Mouse (Mus musculus): Measurements from ENCODE around the gene Trp53rkb. TPM values are rescaled to one million over a fixed set of nuclear protein-coding genes. Genes with fewer than 3 reads are reported as not detected.

The Trp53rkb gene
- polyA plus RNA-seq, 2 experiments, result 2.4 to 3.3 TPM

DNA sequence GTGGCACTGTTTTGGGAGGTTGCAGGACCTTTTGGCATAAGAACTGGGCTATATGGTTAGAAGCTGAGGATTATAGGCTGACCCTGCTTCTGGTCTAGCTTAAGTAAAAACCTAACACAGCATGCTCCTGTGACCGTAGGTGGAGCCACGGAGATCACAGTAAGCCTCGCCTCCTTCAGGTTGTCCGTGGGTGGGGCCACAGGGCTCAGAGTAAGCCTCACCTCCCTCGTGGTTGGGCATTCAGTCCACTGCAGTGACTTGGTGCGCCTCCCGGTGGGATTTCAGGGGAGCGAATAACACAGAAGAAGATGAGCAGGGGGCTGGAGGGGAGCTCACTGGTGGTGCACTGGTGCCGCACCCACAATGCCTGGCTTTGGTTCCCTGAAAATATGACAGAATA lies 24.7 kb upstream of the Trp53rkb start:
- no peak overlapping the region for H3K4me3 ChIP-seq (ENCODE audit: insufficient read depth in 1 of 2, low read depth in 2 of 2, low read length in 2 of 2)
- no peaks in the 10 kb centered on the region for H3K36me3 ChIP-seq (replicated peaks; ENCODE audit: control insufficient read depth, insufficient read depth, low read depth)
- H3K27me3 ChIP-seq (ENCODE audit: control insufficient read depth, insufficient read depth, low read length), result no peaks in the 10 kb centered on the region
- H3K4me1 ChIP-seq (replicated peaks; ENCODE audit: control insufficient read depth in 2 of 2, insufficient read depth in 2 of 2, low read length in 1 of 2), result no peaks in the 10 kb centered on the region
- no peak overlapping the region for H3K9ac ChIP-seq (replicated peaks)
- DNase-seq (ENCODE audit: low read depth in 3 of 3, low spot score in 3 of 3), result no peak
- no peaks in the 10 kb centered on the region for H3K9me3 ChIP-seq (ENCODE audit: control insufficient read depth, low read length)
- H3K4me2 ChIP-seq (ENCODE audit: low read depth), result no peak overlapping the region
- ATAC-seq (ENCODE audit: insufficient read depth), result no peak
- 63% methylated on average over 9 of the region's 9 CpGs for WGBS (ENCODE audit: insufficient replicate concordance)
- TF ChIP-seq CTCF (IDR thresholded peaks at IDR 0.05; ENCODE audit: low read depth) (no peak), EP300 (IDR thresholded peaks at IDR 0.05; ENCODE audit: low read depth) (no peak)
- H3K27ac ChIP-seq, result no peak overlapping the region

DNA sequence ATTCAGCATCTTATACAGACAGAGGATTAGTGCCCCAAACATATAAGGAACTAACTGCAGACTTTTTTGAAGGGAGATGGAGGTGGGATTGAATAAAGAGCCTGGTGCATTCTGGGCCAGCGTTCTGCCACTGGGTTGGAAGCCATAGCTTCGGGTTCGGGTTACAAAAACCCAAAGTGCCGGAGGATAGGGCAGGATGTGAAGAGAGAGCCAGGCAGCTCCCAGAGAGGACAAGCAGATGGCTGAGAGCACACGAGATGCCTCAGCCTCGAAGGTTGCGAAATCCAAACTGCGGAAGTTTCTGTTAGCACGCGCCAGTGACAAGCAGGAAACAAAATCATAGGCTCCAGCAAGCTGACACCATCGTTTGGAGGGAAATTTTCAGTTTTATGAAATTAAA lies 20.9 kb upstream of the Trp53rkb start:
- Histone ChIP-seq H3K27ac (no peak overlapping the region), H3K9ac (replicated peaks) (no peak overlapping the region), H3K4me2 (ENCODE audit: low read depth) (no peak overlapping the region), H3K27me3 (ENCODE audit: control insufficient read depth, insufficient read depth, low read length) (no peaks in the 10 kb centered on the region), H3K36me3 (replicated peaks; ENCODE audit: control insufficient read depth, insufficient read depth, low read depth) (no peaks in the 10 kb centered on the region), H3K4me1 (replicated peaks; ENCODE audit: control insufficient read depth in 2 of 2, insufficient read depth in 2 of 2, low read length in 1 of 2) (no peaks in the 10 kb centered on the region), H3K9me3 (ENCODE audit: control insufficient read depth, low read length) (no peaks in the 10 kb centered on the region), H3K4me3 (ENCODE audit: insufficient read depth in 1 of 2, low read depth in 2 of 2, low read length in 2 of 2) (no peak overlapping the region)
- ATAC-seq (ENCODE audit: insufficient read depth), result no peak
- no peak for TF ChIP-seq CTCF (IDR thresholded peaks at IDR 0.05; ENCODE audit: low read depth)
- TF ChIP-seq EP300 (IDR thresholded peaks at IDR 0.05; ENCODE audit: low read depth), result no peak
- WGBS (ENCODE audit: insufficient replicate concordance), result 16% methylated on average over 11 of the region's 11 CpGs
- no peak for DNase-seq (ENCODE audit: low read depth in 3 of 3, low spot score in 3 of 3)

DNA sequence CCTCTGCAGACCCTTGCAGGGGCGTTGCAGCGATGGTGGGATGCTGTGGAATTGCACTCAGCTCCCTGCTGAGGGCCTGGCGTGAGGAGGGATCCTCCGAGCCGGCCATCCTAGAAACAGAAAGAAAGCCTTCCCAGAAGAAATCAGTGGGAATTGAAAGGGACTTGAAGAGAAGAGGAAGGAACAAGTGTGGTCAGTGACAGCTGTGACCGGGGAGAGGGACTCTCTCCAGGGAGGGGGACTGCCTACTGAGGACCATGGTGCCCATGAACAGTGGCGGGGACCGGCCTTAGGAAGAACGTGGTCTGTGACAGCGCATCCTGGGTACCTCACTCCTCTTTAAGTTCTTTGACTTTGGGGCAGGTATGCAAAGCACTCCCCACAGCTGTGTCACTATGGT lies 18.7 kb upstream of the Trp53rkb start:
- H3K27me3 ChIP-seq (ENCODE audit: control insufficient read depth, insufficient read depth, low read length), result no peaks in the 10 kb centered on the region
- no peaks in the 10 kb centered on the region for H3K4me1 ChIP-seq (replicated peaks; ENCODE audit: control insufficient read depth in 2 of 2, insufficient read depth in 2 of 2, low read length in 1 of 2)
- TF ChIP-seq CTCF (IDR thresholded peaks at IDR 0.05; ENCODE audit: low read depth) (no peak), EP300 (IDR thresholded peaks at IDR 0.05; ENCODE audit: low read depth) (no peak)
- H3K36me3 ChIP-seq (replicated peaks; ENCODE audit: control insufficient read depth, insufficient read depth, low read depth), result no peaks in the 10 kb centered on the region
- no peak overlapping the region for H3K4me3 ChIP-seq (ENCODE audit: insufficient read depth in 1 of 2, low read depth in 2 of 2, low read length in 2 of 2)
- DNase-seq (ENCODE audit: low read depth in 3 of 3, low spot score in 3 of 3) (no peak), ATAC-seq (ENCODE audit: insufficient read depth) (no peak)
- WGBS (ENCODE audit: insufficient replicate concordance), result 59% methylated on average over 10 of the region's 10 CpGs
- no peak overlapping the region for H3K4me2 ChIP-seq (ENCODE audit: low read depth)
- H3K9ac ChIP-seq (replicated peaks), result no peak overlapping the region
- H3K9me3 ChIP-seq (ENCODE audit: control insufficient read depth, low read length), result no peaks in the 10 kb centered on the region
- no peak overlapping the region for H3K27ac ChIP-seq

DNA sequence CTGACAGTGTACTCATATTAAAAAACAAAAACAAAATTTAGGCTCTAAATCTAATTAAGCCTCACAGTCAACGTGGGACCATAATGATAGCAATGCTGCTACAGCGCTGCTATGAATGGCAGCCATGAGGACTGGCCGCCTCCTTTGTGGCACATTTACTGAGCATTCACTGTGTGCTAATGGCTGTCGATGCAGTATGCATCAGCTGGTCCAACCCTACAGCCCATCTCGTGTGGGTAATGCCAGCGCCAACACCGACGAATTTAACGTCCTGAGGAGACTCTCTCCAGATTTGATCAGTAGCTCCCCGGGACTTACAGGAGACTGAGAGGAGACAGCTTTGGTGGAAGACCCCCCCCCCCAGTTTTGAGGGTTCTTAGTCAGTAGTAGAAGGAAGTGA lies 18.1 kb upstream of the Trp53rkb start:
- no peak for ATAC-seq (ENCODE audit: insufficient read depth)
- no peak for DNase-seq (ENCODE audit: low read depth in 3 of 3, low spot score in 3 of 3)
- TF ChIP-seq CTCF (IDR thresholded peaks at IDR 0.05; ENCODE audit: low read depth) (no peak), EP300 (IDR thresholded peaks at IDR 0.05; ENCODE audit: low read depth) (no peak)

DNA sequence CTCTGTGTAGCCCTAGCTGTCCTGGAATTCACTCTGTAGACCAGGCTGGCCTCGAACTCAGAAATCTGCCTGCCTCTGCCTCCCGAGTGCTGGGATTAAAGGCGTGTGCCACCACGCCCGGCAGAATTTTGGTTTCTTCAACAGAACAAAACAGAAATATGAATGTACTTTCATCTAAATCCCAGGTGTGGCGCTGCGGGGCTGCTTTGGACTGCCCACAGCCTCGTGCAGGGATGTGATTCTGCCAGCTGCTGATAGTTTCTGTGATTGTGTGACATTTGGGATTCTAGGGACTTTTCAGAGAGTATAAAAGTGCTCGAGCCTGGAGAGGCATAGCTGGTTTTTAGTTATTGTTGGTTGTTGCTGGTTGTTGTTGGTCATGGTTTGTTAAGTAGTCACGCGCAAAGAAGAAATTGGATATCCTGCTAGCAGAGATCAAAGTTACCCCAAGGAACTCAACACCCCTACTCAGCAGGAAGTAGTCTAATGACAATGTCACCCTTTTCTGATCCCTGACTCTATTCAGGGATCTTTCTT lies 16.9 kb upstream of the Trp53rkb start:
- DNase-seq (ENCODE audit: low read depth in 3 of 3, low spot score in 3 of 3), result no peak
- WGBS (ENCODE audit: insufficient replicate concordance), result 60% methylated on average over 11 of the region's 11 CpGs
- no peak overlapping the region for H3K9ac ChIP-seq (replicated peaks)

More for the DNA sequence above, 18.1 kb upstream of the Trp53rkb start:
- Histone ChIP-seq H3K4me3 (ENCODE audit: insufficient read depth in 1 of 2, low read depth in 2 of 2, low read length in 2 of 2) (no peak overlapping the region), H3K27ac (no peak overlapping the region), H3K36me3 (replicated peaks; ENCODE audit: control insufficient read depth, insufficient read depth, low read depth) (no peaks in the 10 kb centered on the region), H3K9ac (replicated peaks) (no peak overlapping the region), H3K27me3 (ENCODE audit: control insufficient read depth, insufficient read depth, low read length) (no peaks in the 10 kb centered on the region), H3K4me2 (ENCODE audit: low read depth) (no peak overlapping the region), H3K9me3 (ENCODE audit: control insufficient read depth, low read length) (no peaks in the 10 kb centered on the region), H3K4me1 (replicated peaks; ENCODE audit: control insufficient read depth in 2 of 2, insufficient read depth in 2 of 2, low read length in 1 of 2) (no peaks in the 10 kb centered on the region)
- WGBS (ENCODE audit: insufficient replicate concordance), result 64% methylated on average over 10 of the region's 10 CpGs

More for the DNA sequence above, 16.9 kb upstream of the Trp53rkb start:
- ATAC-seq (ENCODE audit: insufficient read depth), result no peak
- Histone ChIP-seq H3K4me3 (ENCODE audit: insufficient read depth in 1 of 2, low read depth in 2 of 2, low read length in 2 of 2) (no peak overlapping the region), H3K4me1 (replicated peaks; ENCODE audit: control insufficient read depth in 2 of 2, insufficient read depth in 2 of 2, low read length in 1 of 2) (no peaks in the 10 kb centered on the region), H3K4me2 (ENCODE audit: low read depth) (no peak overlapping the region), H3K27ac (no peak overlapping the region), H3K36me3 (replicated peaks; ENCODE audit: control insufficient read depth, insufficient read depth, low read depth) (no peaks in the 10 kb centered on the region), H3K27me3 (ENCODE audit: control insufficient read depth, insufficient read depth, low read length) (no peaks in the 10 kb centered on the region), H3K9me3 (ENCODE audit: control insufficient read depth, low read length) (no peaks in the 10 kb centered on the region)
- TF ChIP-seq CTCF (IDR thresholded peaks at IDR 0.05; ENCODE audit: low read depth), result no peak
- TF ChIP-seq EP300 (IDR thresholded peaks at IDR 0.05; ENCODE audit: low read depth), result no peak
